ENCODE assay signal across 10 mouse cellular contexts in genomic region chr9:25208087-25208803, GRCm38 (mm10). TPM values are rescaled to one million over a fixed set of nuclear protein-coding genes. Genes with fewer than 3 reads are reported as not detected.
DNase-seq lines count a peak whose midpoint lies in the region; ATAC-seq and TF ChIP-seq lines count a peak whose summit lies in the region.
"Had no signal": no experiment of that assay in that cellular context is flagged by ENCODE, and none has a peak within 500 bp of the region (broad histone marks: within the 10 kb centered on the region; RNA-seq: fewer than 3 reads in every experiment).

No protein-coding gene starts in this region.

- WGBS in heart, postnatal 0 days: 65% methylated on average over 8 of the region's 8 CpGs
- 58% methylated on average over 8 of the region's 8 CpGs for WGBS in heart, embryonic 12.5 days
- WGBS in lung, embryonic 15.5 days: 42% methylated on average over 8 of the region's 8 CpGs

- ATAC-seq in heart, postnatal 0 days (ENCODE audit: insufficient read depth, low read depth): no peak
- ATAC-seq in heart, embryonic 12.5 days (ENCODE audit: insufficient number of reproducible peaks, low FRiP score): no peak
- no peak for ATAC-seq in lung, embryonic 15.5 days (ENCODE audit: borderline replicate concordance, extremely low read depth, low FRiP score, low TSS enrichment)
- ATAC-seq: hindbrain, postnatal 0 days had no signal

- H3K27me3 ChIP-seq in heart, postnatal 0 days (ENCODE audit: control insufficient read depth, insufficient read depth, low read length): no peaks in the 10 kb centered on the region
- no peaks in the 10 kb centered on the region for H3K27me3 ChIP-seq in heart, embryonic 12.5 days (replicated peaks)
- H3K27me3 ChIP-seq in lung, embryonic 15.5 days: no peaks in the 10 kb centered on the region

- 0 out of 2 replicates have a peak, but pooled peaks cover 4% of the 10 kb centered on the region for H3K9me3 ChIP-seq in heart, postnatal 0 days (replicated peaks; ENCODE audit: control insufficient read depth, low read length)
- no peaks in the 10 kb centered on the region for H3K9me3 ChIP-seq in heart, embryonic 12.5 days (replicated peaks)
- no peaks in the 10 kb centered on the region; the same call in 1 of the 2 replicates for H3K9me3 ChIP-seq in lung, embryonic 15.5 days

- H3K9ac ChIP-seq in heart, postnatal 0 days (replicated peaks; ENCODE audit: low read depth, low read length): no peak overlapping the region
- H3K9ac ChIP-seq in heart, embryonic 12.5 days: no peak overlapping the region
- H3K9ac ChIP-seq in lung, embryonic 15.5 days: no peak overlapping the region

- DNase-seq in heart, postnatal 0 days (ENCODE audit: low spot score): peak; percentile 30
- DNase-seq in lung, postnatal 25 days (ENCODE audit: low spot score): no peak
- peak; percentile 56 to 78 for DNase-seq in frontal cortex, postnatal 36 days (ENCODE audit: low spot score in 2 of 2)
- DNase-seq in naive thymus-derived CD4-positive, alpha-beta T cell, adult 2 months (ENCODE audit: low read depth): peak; percentile 45
- DNase-seq in yolk sac, embryonic 10.5 days (ENCODE audit: low spot score): no peak
- DNase-seq: cerebellum, adult 9-11 months; layer of hippocampus, postnatal 36 days had no signal

- H3K36me3 ChIP-seq in heart, postnatal 0 days (replicated peaks; ENCODE audit: control insufficient read depth, insufficient read depth, low read length): no peaks in the 10 kb centered on the region
- no peaks in the 10 kb centered on the region for H3K36me3 ChIP-seq in heart, embryonic 12.5 days
- H3K36me3 ChIP-seq in lung, embryonic 15.5 days: no peaks in the 10 kb centered on the region

- H3K4me3 ChIP-seq in heart, postnatal 0 days (ENCODE audit: low read depth, low read length): no peak overlapping the region
- no peak overlapping the region for H3K4me3 ChIP-seq in heart, embryonic 12.5 days
- no peak overlapping the region for H3K4me3 ChIP-seq in lung, embryonic 15.5 days

- TF ChIP-seq CTCF in heart, postnatal 0 days (IDR thresholded peaks at IDR 0.05; ENCODE audit: low read depth): no peak

- H3K4me2 ChIP-seq in heart, postnatal 0 days (ENCODE audit: low read depth, low read length): no peak overlapping the region
- no peak overlapping the region for H3K4me2 ChIP-seq in heart, embryonic 12.5 days
- H3K4me2 ChIP-seq in lung, embryonic 15.5 days: no peak overlapping the region

- peaks cover 8% of the 10 kb centered on the region; the same call in 1 of the 2 replicates for H3K4me1 ChIP-seq in heart, postnatal 0 days (ENCODE audit: control insufficient read depth, insufficient read depth)
- H3K4me1 ChIP-seq in heart, embryonic 12.5 days (replicated peaks): peaks cover 22% of the 10 kb centered on the region
- H3K4me1 ChIP-seq in lung, embryonic 15.5 days: peaks cover 11% of the 10 kb centered on the region

- H3K27ac ChIP-seq in heart, postnatal 0 days (ENCODE audit: low read depth): peak overlapping the region; percentile 56
- H3K27ac ChIP-seq in heart, embryonic 12.5 days (ENCODE audit: poor library complexity, severe bottlenecking): no peak overlapping the region
- H3K27ac ChIP-seq in lung, embryonic 15.5 days: peak overlapping the region; percentile 75
- H3K27ac ChIP-seq: hindbrain, postnatal 0 days had no signal

- no peak for TF ChIP-seq EP300 in heart, postnatal 0 days (IDR thresholded peaks at IDR 0.05; ENCODE audit: low read depth)

RNA-seq across cellular contexts. Expression of gene Sept7, which starts 44.0 kb away (rescaled TPM):
- 115 and 126 TPM in 2 replicates for total RNA-seq in heart, postnatal 0 days (2014; rRNA removed; ENCODE audit: low replicate concordance)
- 215 and 224 TPM in 2 replicates for polyA plus RNA-seq in heart, postnatal 0 days (2015; fragmentation: Nextera tagmentation; extraction: Ambion mirVana)
- polyA plus RNA-seq in heart, embryonic 12.5 days (2016; fragmentation: Nextera tagmentation; extraction: Ambion mirVana): 299 and 306 TPM in 2 replicates
- 296 and 305 TPM in 2 replicates for polyA plus RNA-seq in lung, embryonic 15.5 days (2015; fragmentation: Nextera tagmentation; extraction: Ambion mirVana)

RNA-seq across cellular contexts. Expression of gene Herpud2, which starts 56.6 kb away (rescaled TPM):
- total RNA-seq in heart, postnatal 0 days (2014; rRNA removed; ENCODE audit: low replicate concordance): 17.5 and 27.9 TPM in 2 replicates
- polyA plus RNA-seq in heart, postnatal 0 days (2015; fragmentation: Nextera tagmentation; extraction: Ambion mirVana): 26.4 and 27.7 TPM in 2 replicates
- 37.0 and 38.1 TPM in 2 replicates for polyA plus RNA-seq in heart, embryonic 12.5 days (2016; fragmentation: Nextera tagmentation; extraction: Ambion mirVana)
- 31.4 and 32.0 TPM in 2 replicates for polyA plus RNA-seq in lung, embryonic 15.5 days (2015; fragmentation: Nextera tagmentation; extraction: Ambion mirVana)

Comparison
In these comparisons a context has a peak if more than half of its experiments do, and no peak if none do; other contexts are left out.
1. DNase-seq: peak in heart, postnatal 0 days (single experiment), frontal cortex, postnatal 36 days (2 of 2) and naive thymus-derived CD4-positive, alpha-beta T cell, adult 2 months (single experiment); none in lung, postnatal 25 days (single experiment) and yolk sac, embryonic 10.5 days (single experiment).